Mouse (Mus musculus) adrenal gland (tissue): Measurements from ENCODE around the gene Atp1a1.

Experiments
- intact Hi-C: fragments of 180-260 bp; cut with DNase I; formaldehyde crosslinking; loops from one replicate; pipeline ENCODE4 v1.15.1; 2025

The Atp1a1 gene

GRCm38 (mm10) chr3:101562510-101563209 is 41.8 kb downstream of the Atp1a1 start:
- intact Hi-C loops: no loop called here

GRCm38 (mm10) chr3:101561948-101562347 is 42.5 kb downstream of the Atp1a1 start:
- intact Hi-C loops: no loop called here

GRCm38 (mm10) chr3:101560841-101561522 is 43.5 kb downstream of the Atp1a1 start:
- intact Hi-C loops: no loop called here

GRCm38 (mm10) chr3:101556712-101557111 is 47.8 kb downstream of the Atp1a1 start:
- intact Hi-C loops: no loop called here

GRCm38 (mm10) chr3:101552621-101553620 is 51.6 kb downstream of the Atp1a1 start:
- intact Hi-C loops: loop anchor here (2.0 kb wide), 1 partner anchor 38 kb away; no protein-coding TSS in a partner anchor

GRCm38 (mm10) chr3:101551457-101552230 is 52.8 kb downstream of the Atp1a1 start:
- intact Hi-C loops: loop anchor here (2.0 kb wide), 1 partner anchor 37 kb away; no protein-coding TSS in a partner anchor

- intact Hi-C loops: no loop called here
Observed at GRCm38 (mm10) chr3:101549749-101550148, 54.7 kb downstream of the Atp1a1 start.

- intact Hi-C loops: no loop called here
Observed at GRCm38 (mm10) chr3:101544116-101544515, 60.4 kb downstream of the Atp1a1 start.

GRCm38 (mm10) chr3:101541571-101541970 is 62.9 kb downstream of the Atp1a1 start:
- intact Hi-C loops: no loop called here

GRCm38 (mm10) chr3:101540568-101540967 is 63.9 kb downstream of the Atp1a1 start:
- intact Hi-C loops: no loop called here

- intact Hi-C loops: no loop called here
Observed at GRCm38 (mm10) chr3:101536322-101536721, 68.2 kb downstream of the Atp1a1 start.

- intact Hi-C loops: no loop called here
Observed at GRCm38 (mm10) chr3:101534311-101534710, 70.2 kb downstream of the Atp1a1 start.

GRCm38 (mm10) chr3:101533373-101533772 is 71.1 kb downstream of the Atp1a1 start:
- intact Hi-C loops: no loop called here

GRCm38 (mm10) chr3:101530928-101531327 is 73.6 kb downstream of the Atp1a1 start:
- intact Hi-C loops: no loop called here

GRCm38 (mm10) chr3:101528900-101529594 is 75.4 kb downstream of the Atp1a1 start:
- intact Hi-C loops: no loop called here

- intact Hi-C loops: no loop called here
Observed at GRCm38 (mm10) chr3:101528157-101528899, 76.2 kb downstream of the Atp1a1 start.

GRCm38 (mm10) chr3:101526603-101527002 is 77.9 kb downstream of the Atp1a1 start:
- intact Hi-C loops: no loop called here
